Mouse (Mus musculus): ENCODE results near the gene Ccdc184. TPM values are rescaled to one million over a fixed set of nuclear protein-coding genes. Genes with fewer than 3 reads are reported as not detected.

Ccdc184 gene
- polyA plus RNA-seq, 1 experiment from 2014 or later = 1.1 TPM

- Histone ChIP-seq H3K27ac (replicated peaks) (no peak overlapping the region), H3K4me2 (no peak overlapping the region), H3K4me1 (peaks cover 13% of the 10 kb centered on the region), H3K36me3 (peaks cover 68% of the 10 kb centered on the region), H3K9me3 (no peaks in the 10 kb centered on the region), H3K9ac (no peak overlapping the region), H3K4me3 (no peak overlapping the region), H3K27me3 (replicated peaks) (no peaks in the 10 kb centered on the region)
- WGBS = 86% methylated on average over 5 of the region's 5 CpGs
- no peak for ATAC-seq (ENCODE audit: extremely low read depth, insufficient number of reproducible peaks, low FRiP score, low TSS enrichment)
Observed at GRCm38 (mm10) chr15:98140809-98141208, 26.1 kb upstream of the Ccdc184 start.

GRCm38 (mm10) chr15:98142515-98142914, 24.4 kb upstream of the Ccdc184 start:
- Histone ChIP-seq H3K36me3 (peaks cover 51% of the 10 kb centered on the region), H3K27me3 (replicated peaks) (no peaks in the 10 kb centered on the region), H3K27ac (replicated peaks) (no peak overlapping the region), H3K4me2 (no peak overlapping the region), H3K4me1 (peaks cover 17% of the 10 kb centered on the region), H3K9ac (no peak overlapping the region), H3K9me3 (no peaks in the 10 kb centered on the region), H3K4me3 (no peak overlapping the region)
- no peak for ATAC-seq (ENCODE audit: extremely low read depth, insufficient number of reproducible peaks, low FRiP score, low TSS enrichment)
- 81% methylated on average over 10 of the region's 10 CpGs for WGBS

- Histone ChIP-seq H3K9me3 (no peaks in the 10 kb centered on the region), H3K4me2 (peak overlapping the region; percentile 90), H3K27me3 (replicated peaks) (no peaks in the 10 kb centered on the region), H3K27ac (replicated peaks) (peak overlapping the region; percentile 92), H3K4me1 (peaks cover 31% of the 10 kb centered on the region), H3K9ac (peak overlapping the region; percentile 99), H3K36me3 (peaks cover 27% of the 10 kb centered on the region), H3K4me3 (peak overlapping the region; percentile 99)
- WGBS = 1% methylated on average over 35 of the region's 36 CpGs
- peak; percentile 34 for ATAC-seq (ENCODE audit: extremely low read depth, insufficient number of reproducible peaks, low FRiP score, low TSS enrichment)
Observed at GRCm38 (mm10) chr15:98144861-98145507, 22.0 kb upstream of the Ccdc184 start.

- H3K9ac ChIP-seq = peak overlapping the region; percentile 99
Observed at GRCm38 (mm10) chr15:98145559-98146181, 21.3 kb upstream of the Ccdc184 start.

DNA sequence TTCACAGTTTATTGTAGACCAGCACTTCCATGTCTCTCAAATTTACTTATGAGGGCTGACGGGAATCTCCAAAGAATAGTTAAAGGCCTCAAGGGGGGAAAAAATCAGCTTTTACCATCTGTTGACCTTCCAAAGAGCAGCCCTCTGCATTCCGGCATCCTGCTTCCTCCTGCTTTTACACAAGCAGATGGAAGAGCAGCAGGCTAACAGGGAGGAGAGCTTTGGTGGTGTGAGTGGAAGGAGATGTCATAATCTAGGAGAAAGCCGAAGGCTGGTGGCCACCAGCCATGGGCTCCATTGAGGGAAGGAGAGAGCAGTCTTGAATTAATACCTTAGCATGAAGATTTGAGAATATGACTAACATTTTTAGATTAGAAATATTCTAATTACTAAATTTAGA, 18.6 kb upstream of the Ccdc184 start:
- H3K4me3 ChIP-seq = no peak overlapping the region
- no peaks in the 10 kb centered on the region for H3K36me3 ChIP-seq
- H3K27me3 ChIP-seq (replicated peaks) = no peaks in the 10 kb centered on the region
- H3K4me2 ChIP-seq = no peak overlapping the region
- peaks cover 29% of the 10 kb centered on the region for H3K4me1 ChIP-seq
- 59% methylated on average over 3 of the region's 3 CpGs for WGBS
- H3K9me3 ChIP-seq = no peaks in the 10 kb centered on the region
- H3K9ac ChIP-seq = 0 out of 2 replicates have a peak overlapping the region, but pooled peaks have one; percentile 10
- peak overlapping the region; percentile 95 for H3K27ac ChIP-seq (replicated peaks)
- ATAC-seq (ENCODE audit: extremely low read depth, insufficient number of reproducible peaks, low FRiP score, low TSS enrichment) = no peak

More at GRCm38 (mm10) chr15:98145559-98146181, 21.3 kb upstream of the Ccdc184 start:
- H3K27ac ChIP-seq (replicated peaks) = peak overlapping the region; percentile 92
- peak overlapping the region; percentile 99 for H3K4me3 ChIP-seq
- WGBS = under 1% methylated on average over 38 of the region's 38 CpGs
- peaks cover 20% of the 10 kb centered on the region for H3K36me3 ChIP-seq
- H3K4me2 ChIP-seq = peak overlapping the region; percentile 90
- peaks cover 32% of the 10 kb centered on the region for H3K4me1 ChIP-seq
- H3K9me3 ChIP-seq = no peaks in the 10 kb centered on the region
- ATAC-seq (ENCODE audit: extremely low read depth, insufficient number of reproducible peaks, low FRiP score, low TSS enrichment) = peak; percentile 87
- no peaks in the 10 kb centered on the region for H3K27me3 ChIP-seq (replicated peaks)

DNA sequence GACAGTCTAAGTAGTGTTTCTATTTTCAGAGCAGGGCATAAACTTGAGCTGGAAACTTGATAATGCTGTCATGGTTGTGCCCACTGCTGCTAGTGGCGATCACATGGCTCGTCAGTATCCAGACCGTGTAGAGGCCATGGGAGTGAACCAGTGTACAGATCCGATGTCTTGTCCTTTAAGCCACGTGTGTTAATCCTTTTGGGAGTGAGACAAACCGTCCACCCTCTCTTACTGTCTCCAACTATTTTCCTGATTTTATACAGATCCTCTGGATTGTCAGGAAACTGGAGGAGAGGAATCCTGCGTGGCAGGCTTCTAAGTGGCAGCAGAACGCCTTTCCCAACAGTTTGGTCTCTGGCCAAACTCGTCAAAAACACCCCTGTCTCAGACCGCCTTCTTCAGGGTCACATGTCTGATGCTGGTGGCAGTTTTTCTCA, 17.8 kb upstream of the Ccdc184 start:
- Histone ChIP-seq H3K4me1 (peaks cover 27% of the 10 kb centered on the region), H3K27me3 (replicated peaks) (no peaks in the 10 kb centered on the region), H3K4me2 (peak overlapping the region; percentile 35), H3K4me3 (no peak overlapping the region), H3K9me3 (no peaks in the 10 kb centered on the region), H3K9ac (peak overlapping the region; percentile 69), H3K27ac (replicated peaks) (peak overlapping the region; percentile 95), H3K36me3 (no peaks in the 10 kb centered on the region)
- WGBS = 25% methylated on average over 10 of the region's 10 CpGs
- peak; percentile 48; the same call in 1 of the 2 replicates for ATAC-seq (ENCODE audit: extremely low read depth, insufficient number of reproducible peaks, low FRiP score, low TSS enrichment)

- Histone ChIP-seq H3K4me2 (no peak overlapping the region), H3K27me3 (replicated peaks) (no peaks in the 10 kb centered on the region), H3K36me3 (no peaks in the 10 kb centered on the region), H3K9me3 (no peaks in the 10 kb centered on the region), H3K4me3 (no peak overlapping the region), H3K9ac (no peak overlapping the region), H3K4me1 (peaks cover 14% of the 10 kb centered on the region), H3K27ac (replicated peaks) (no peak overlapping the region)
- no peak for ATAC-seq (ENCODE audit: extremely low read depth, insufficient number of reproducible peaks, low FRiP score, low TSS enrichment)
- 77% methylated on average over 7 of the region's 7 CpGs for WGBS
Observed at GRCm38 (mm10) chr15:98152916-98153315, 14.0 kb upstream of the Ccdc184 start.

DNA sequence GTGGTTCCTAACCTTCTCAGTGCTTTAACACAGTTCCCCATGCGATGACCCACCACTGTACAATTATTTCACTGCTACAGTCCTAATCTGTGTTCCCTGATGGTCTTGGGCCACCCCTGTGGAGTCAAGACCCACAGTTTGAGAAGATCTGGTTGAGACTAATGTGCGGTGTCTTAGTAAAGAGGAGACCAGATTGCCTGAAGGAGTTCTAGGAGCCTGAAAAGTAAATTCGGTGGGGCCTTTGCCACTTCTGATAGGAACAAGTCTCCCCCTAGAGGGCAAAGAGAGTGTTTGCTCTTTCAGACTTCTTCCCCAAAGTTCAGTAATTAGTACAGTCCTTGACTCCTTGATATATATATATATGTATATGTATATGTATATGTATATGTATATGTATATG, 13.3 kb upstream of the Ccdc184 start:
- 30% methylated on average over 3 of the region's 3 CpGs for WGBS
- H3K27ac ChIP-seq (replicated peaks) = no peak overlapping the region
- H3K9me3 ChIP-seq = no peaks in the 10 kb centered on the region
- H3K4me2 ChIP-seq = no peak overlapping the region
- H3K4me3 ChIP-seq = no peak overlapping the region
- no peaks in the 10 kb centered on the region for H3K36me3 ChIP-seq
- H3K9ac ChIP-seq = peak overlapping the region; percentile 56; the same call in 1 of the 2 replicates
- no peak for ATAC-seq (ENCODE audit: extremely low read depth, insufficient number of reproducible peaks, low FRiP score, low TSS enrichment)
- peaks cover 7% of the 10 kb centered on the region; the same call in 1 of the 2 replicates for H3K4me1 ChIP-seq
- H3K27me3 ChIP-seq (replicated peaks) = no peaks in the 10 kb centered on the region

- WGBS = 52% methylated on average over 4 of the region's 4 CpGs
- H3K9me3 ChIP-seq = no peaks in the 10 kb centered on the region
- no peak for ATAC-seq (ENCODE audit: extremely low read depth, insufficient number of reproducible peaks, low FRiP score, low TSS enrichment)
Observed at GRCm38 (mm10) chr15:98154146-98154545, 12.8 kb upstream of the Ccdc184 start.

DNA sequence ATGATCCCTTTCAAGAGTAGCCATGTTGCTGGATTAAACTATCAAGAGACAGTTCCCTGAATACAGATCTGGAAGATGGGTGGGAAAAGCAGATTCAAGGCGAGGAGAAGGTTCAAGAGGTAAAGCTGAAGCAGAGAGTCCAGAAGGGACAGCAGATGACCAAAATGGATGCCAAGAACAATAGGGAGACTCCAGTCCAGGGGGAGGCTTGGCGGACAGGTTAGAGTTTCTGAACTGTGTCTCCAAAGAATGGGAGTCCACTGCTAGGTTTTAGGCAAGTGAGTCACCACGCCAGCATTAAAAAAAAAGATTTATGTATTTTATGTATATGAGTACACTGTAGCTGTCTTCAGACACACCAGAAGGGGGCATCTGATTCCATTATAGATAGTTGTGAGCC, 12.3 kb upstream of the Ccdc184 start:
- H3K36me3 ChIP-seq = no peaks in the 10 kb centered on the region
- no peak for ATAC-seq (ENCODE audit: extremely low read depth, insufficient number of reproducible peaks, low FRiP score, low TSS enrichment)
- no peak overlapping the region for H3K4me3 ChIP-seq
- H3K4me1 ChIP-seq = peaks cover 4% of the 10 kb centered on the region; the same call in 1 of the 2 replicates
- no peak overlapping the region for H3K9ac ChIP-seq
- H3K27me3 ChIP-seq (replicated peaks) = no peaks in the 10 kb centered on the region
- no peaks in the 10 kb centered on the region for H3K9me3 ChIP-seq
- H3K4me2 ChIP-seq = no peak overlapping the region
- no peak overlapping the region for H3K27ac ChIP-seq (replicated peaks)
- WGBS = 74% methylated on average over 3 of the region's 3 CpGs

More at GRCm38 (mm10) chr15:98154146-98154545, 12.8 kb upstream of the Ccdc184 start:
- H3K36me3 ChIP-seq = no peaks in the 10 kb centered on the region
- H3K4me3 ChIP-seq = no peak overlapping the region
- peaks cover 5% of the 10 kb centered on the region; the same call in 1 of the 2 replicates for H3K4me1 ChIP-seq
- H3K4me2 ChIP-seq = no peak overlapping the region
- no peak overlapping the region for H3K9ac ChIP-seq
- H3K27me3 ChIP-seq (replicated peaks) = no peaks in the 10 kb centered on the region
- no peak overlapping the region for H3K27ac ChIP-seq (replicated peaks)

- ATAC-seq (ENCODE audit: extremely low read depth, insufficient number of reproducible peaks, low FRiP score, low TSS enrichment) = no peak
- H3K27ac ChIP-seq (replicated peaks) = no peak overlapping the region
- H3K9me3 ChIP-seq = no peaks in the 10 kb centered on the region
- 80% methylated on average over 5 of the region's 5 CpGs for WGBS
- no peak overlapping the region for H3K9ac ChIP-seq
- H3K4me2 ChIP-seq = no peak overlapping the region
- no peaks in the 10 kb centered on the region for H3K27me3 ChIP-seq (replicated peaks)
- no peaks in the 10 kb centered on the region for H3K36me3 ChIP-seq
- no peaks in the 10 kb centered on the region for H3K4me1 ChIP-seq
- no peak overlapping the region for H3K4me3 ChIP-seq
Observed at GRCm38 (mm10) chr15:98155272-98155671, 11.7 kb upstream of the Ccdc184 start.
